Mouse (Mus musculus) limb, embryonic 15.5 days (tissue): ENCODE data around the gene Acvr1b. TPM values are rescaled to one million over a fixed set of nuclear protein-coding genes. Genes with fewer than 3 reads are reported as not detected.
A peak's percentile ranks its signal among the peaks of the same experiment; 100 is the strongest.

Experiments
- ATAC-seq: fragments of 200-750 bp; cut with Nextera tagmentation; 2 replicates; pipeline ENCODE4 v1.8.0; 2017; ENCODE audit warnings: low read depth, moderate TSS enrichment; ENCODE audit not compliant: insufficient number of reproducible peaks, low FRiP score, low TSS enrichment
- H3K27ac ChIP-seq: fragments of 300-500 bp; sonication (generic); 2 replicates; pipeline ENCODE4 v1.5.1; 2015; ENCODE audit warnings: moderate library complexity, mild to moderate bottlenecking, inconsistent platforms
- H3K27me3 ChIP-seq: fragments of 300-500 bp; sonication (generic); 2 replicates; pipeline ENCODE4 v1.6.1; 2015; ENCODE audit warnings: inconsistent platforms
- H3K36me3 ChIP-seq: fragments of 300-500 bp; sonication (generic); 2 replicates; pipeline ENCODE4 v1.6.1; 2015; ENCODE audit warnings: inconsistent platforms
- H3K4me1 ChIP-seq: fragments of 300-500 bp; sonication (generic); 2 replicates; pipeline ENCODE4 v1.6.1; 2015; ENCODE audit warnings: inconsistent platforms
- H3K4me2 ChIP-seq: fragments of 300-500 bp; sonication (generic); 2 replicates; pipeline ENCODE4 v1.6.1; 2015; ENCODE audit warnings: mild to moderate bottlenecking, inconsistent platforms
- H3K4me3 ChIP-seq: fragments of 300-500 bp; sonication (generic); 2 replicates; pipeline ENCODE4 v1.5.1; 2015; ENCODE audit warnings: mild to moderate bottlenecking, inconsistent platforms
- H3K9ac ChIP-seq: fragments of 300-500 bp; sonication (generic); 2 replicates; pipeline ENCODE4 v1.6.1; 2015; ENCODE audit warnings: inconsistent platforms
- H3K9me3 ChIP-seq: fragments of 300-500 bp; sonication (generic); 2 replicates; pipeline ENCODE4 v1.6.1; 2016; ENCODE audit warnings: inconsistent platforms
- WGBS: fragments of 180-500 bp; shearing (Covaris S2); methylation state at CpG from one replicate; pipeline ENCODE4 v1.1.7; 2015; 5-methylcytosine and 5-hydroxymethylcytosine counted together
- polyA plus RNA-seq: library from polyadenylated mRNA; unstranded; fragments of >200 nt; fragmentation: Nextera tagmentation; extraction: Ambion mirVana; gene quantifications from 2 replicates; pipeline ENCODE4 v1.2.1, GENCODE M21; 2015

Gene Acvr1b
- polyA plus RNA-seq, 1 experiment from 2014 or later: 10.9 TPM

DNA sequence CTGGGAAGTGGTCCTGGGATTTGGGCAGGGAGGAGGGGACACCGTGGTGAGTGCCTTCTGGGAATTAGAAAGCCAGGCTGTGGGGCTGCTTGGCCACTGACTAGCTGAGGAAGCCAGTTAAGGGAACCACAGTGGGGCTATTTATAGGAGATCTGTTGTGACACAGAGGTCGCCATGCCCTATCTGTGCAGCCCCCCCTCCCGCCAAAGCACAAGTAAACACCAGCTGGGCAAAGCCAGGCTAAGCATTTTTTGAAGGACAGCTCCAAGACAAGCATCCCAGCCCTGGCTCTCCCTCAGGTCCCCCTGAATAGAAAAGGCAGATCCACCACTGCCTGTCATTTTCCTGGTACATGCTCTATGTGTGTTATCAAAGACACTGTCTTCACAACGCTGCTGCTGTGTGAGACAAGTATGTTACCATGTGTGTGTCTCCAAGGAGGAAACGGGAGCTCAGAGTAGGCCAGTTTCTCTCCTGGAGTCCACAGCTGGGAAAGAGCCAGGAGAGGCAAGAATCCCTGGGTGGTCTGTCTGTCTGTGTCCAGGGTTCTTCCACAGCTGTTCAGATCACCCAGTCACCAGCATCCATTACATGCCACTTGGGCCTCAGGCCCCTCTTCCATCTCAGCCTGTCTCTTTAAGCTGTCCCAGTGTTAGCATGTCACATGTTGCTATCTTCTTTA, 74.3 kb downstream of the Acvr1b start:
- H3K9ac ChIP-seq: no peak overlapping the region
- no peak for ATAC-seq
- H3K9me3 ChIP-seq: no peaks in the 10 kb centered on the region
- no peak overlapping the region for H3K4me2 ChIP-seq
- no peak overlapping the region for H3K4me3 ChIP-seq
- no peaks in the 10 kb centered on the region for H3K27me3 ChIP-seq
- 48% methylated on average over 5 of the region's 5 CpGs for WGBS
- peaks cover 31% of the 10 kb centered on the region for H3K4me1 ChIP-seq
- peak overlapping the region; percentile 95 for H3K27ac ChIP-seq
- no peaks in the 10 kb centered on the region for H3K36me3 ChIP-seq

DNA sequence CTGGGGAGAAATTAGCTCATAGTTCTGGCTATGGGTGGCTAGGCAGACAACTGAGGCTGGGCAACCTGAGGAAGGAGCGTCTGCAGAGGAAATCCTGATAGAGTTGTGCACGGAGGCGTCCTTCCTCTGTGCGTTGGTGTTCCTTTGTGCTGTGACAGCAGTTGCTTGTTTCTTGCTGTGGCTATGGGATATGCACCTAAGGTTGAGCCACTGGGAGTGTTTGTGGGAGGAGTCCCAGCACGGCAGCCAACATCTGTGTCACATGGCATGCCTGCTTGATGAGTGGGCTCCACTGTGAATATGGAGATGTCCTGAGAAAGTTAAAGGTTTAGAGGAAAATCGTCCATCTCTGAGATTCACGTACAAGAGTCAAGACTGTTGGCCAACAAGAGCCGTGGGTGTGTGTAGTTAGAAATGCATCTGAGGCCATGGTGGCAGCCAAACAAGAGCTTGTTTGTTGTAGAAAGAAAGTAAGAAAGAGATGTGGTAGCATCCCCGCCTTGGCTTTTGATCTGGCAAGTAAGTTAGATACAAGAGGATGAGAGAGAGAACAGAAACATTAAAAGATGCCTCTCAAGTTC, 76.4 kb downstream of the Acvr1b start:
- Histone ChIP-seq H3K4me1 (peaks cover 44% of the 10 kb centered on the region), H3K9ac (no peak overlapping the region), H3K27ac (no peak overlapping the region), H3K4me3 (no peak overlapping the region), H3K27me3 (no peaks in the 10 kb centered on the region), H3K36me3 (no peaks in the 10 kb centered on the region), H3K4me2 (no peak overlapping the region), H3K9me3 (no peaks in the 10 kb centered on the region)
- ATAC-seq: no peak
- 82% methylated on average over 9 of the region's 9 CpGs for WGBS

DNA sequence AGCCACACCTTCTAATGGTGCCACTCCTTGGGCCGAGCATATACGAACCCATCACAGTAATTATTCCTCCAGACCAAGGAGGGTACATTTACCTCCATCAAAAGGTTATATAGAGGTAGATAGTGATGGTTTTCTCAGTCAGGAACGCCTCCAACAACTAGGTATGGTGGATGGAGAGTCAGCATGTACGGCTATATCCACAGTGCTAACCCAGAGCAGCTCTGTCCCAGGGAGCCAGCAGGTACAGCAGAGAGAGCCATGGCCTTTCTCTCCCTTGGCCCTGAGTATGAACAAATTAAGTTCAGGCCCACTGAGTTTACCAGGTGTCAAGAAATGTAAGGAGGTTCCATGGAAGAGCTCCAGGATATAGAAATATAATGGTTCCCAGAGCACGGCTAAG, 78.1 kb downstream of the Acvr1b start:
- 85% methylated on average over 5 of the region's 5 CpGs for WGBS
- no peak overlapping the region for H3K27ac ChIP-seq
- no peak overlapping the region for H3K9ac ChIP-seq
- no peak overlapping the region for H3K4me3 ChIP-seq
- no peak for ATAC-seq
- no peaks in the 10 kb centered on the region for H3K9me3 ChIP-seq
- H3K36me3 ChIP-seq: no peaks in the 10 kb centered on the region
- peaks cover 37% of the 10 kb centered on the region for H3K4me1 ChIP-seq
- no peak overlapping the region for H3K4me2 ChIP-seq
- no peaks in the 10 kb centered on the region for H3K27me3 ChIP-seq

DNA sequence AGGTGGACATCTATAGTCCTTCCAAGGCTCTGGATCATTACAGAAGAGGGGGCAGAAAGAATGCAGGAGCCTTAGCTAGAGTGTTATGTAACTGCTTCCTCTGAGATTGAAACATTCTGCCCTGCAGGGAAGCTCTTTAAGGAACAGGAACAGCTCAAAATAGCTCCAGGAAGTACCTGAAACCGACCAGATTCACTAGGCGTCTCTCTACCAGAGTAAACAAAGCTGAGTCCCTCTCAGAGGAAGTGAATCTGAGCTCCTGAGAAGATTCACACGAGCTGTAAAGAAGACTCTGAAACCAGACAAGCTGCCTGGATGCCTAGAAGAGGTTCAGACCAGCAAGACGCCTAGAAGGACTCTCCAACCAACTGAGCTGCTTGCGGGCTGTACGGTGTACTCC, 78.7 kb downstream of the Acvr1b start:
- H3K4me3 ChIP-seq: no peak overlapping the region
- no peaks in the 10 kb centered on the region for H3K27me3 ChIP-seq
- 83% methylated on average over 6 of the region's 6 CpGs for WGBS
- no peak overlapping the region for H3K27ac ChIP-seq
- ATAC-seq: no peak
- H3K9me3 ChIP-seq: no peaks in the 10 kb centered on the region
- peaks cover 31% of the 10 kb centered on the region for H3K4me1 ChIP-seq
- no peaks in the 10 kb centered on the region for H3K36me3 ChIP-seq
- no peak overlapping the region for H3K4me2 ChIP-seq
- H3K9ac ChIP-seq: no peak overlapping the region

DNA sequence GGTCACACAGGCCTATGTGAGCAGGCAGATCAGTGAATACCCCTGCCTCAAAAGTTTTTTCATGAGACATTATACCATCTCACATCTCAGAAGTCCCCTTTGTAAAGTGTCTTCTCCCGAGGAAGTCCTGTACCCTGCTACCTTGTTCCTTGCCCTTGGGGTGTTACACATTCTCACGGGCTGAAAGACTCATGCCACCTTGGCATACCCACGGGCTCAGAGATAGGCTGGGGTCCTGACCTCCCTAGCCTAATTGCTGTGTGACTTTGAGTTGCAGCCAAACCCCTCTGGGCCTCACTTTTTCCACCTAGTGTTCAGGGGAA, 79.7 kb downstream of the Acvr1b start:
- ATAC-seq: no peak
- Histone ChIP-seq H3K4me2 (peak overlapping the region; percentile 83), H3K4me1 (peaks cover 25% of the 10 kb centered on the region), H3K27me3 (no peaks in the 10 kb centered on the region), H3K36me3 (no peaks in the 10 kb centered on the region), H3K9ac (peak overlapping the region; percentile 71), H3K27ac (peak overlapping the region; percentile 73), H3K4me3 (peak overlapping the region; percentile 64), H3K9me3 (no peaks in the 10 kb centered on the region)
- WGBS: 30% methylated on average over 3 of the region's 3 CpGs

DNA sequence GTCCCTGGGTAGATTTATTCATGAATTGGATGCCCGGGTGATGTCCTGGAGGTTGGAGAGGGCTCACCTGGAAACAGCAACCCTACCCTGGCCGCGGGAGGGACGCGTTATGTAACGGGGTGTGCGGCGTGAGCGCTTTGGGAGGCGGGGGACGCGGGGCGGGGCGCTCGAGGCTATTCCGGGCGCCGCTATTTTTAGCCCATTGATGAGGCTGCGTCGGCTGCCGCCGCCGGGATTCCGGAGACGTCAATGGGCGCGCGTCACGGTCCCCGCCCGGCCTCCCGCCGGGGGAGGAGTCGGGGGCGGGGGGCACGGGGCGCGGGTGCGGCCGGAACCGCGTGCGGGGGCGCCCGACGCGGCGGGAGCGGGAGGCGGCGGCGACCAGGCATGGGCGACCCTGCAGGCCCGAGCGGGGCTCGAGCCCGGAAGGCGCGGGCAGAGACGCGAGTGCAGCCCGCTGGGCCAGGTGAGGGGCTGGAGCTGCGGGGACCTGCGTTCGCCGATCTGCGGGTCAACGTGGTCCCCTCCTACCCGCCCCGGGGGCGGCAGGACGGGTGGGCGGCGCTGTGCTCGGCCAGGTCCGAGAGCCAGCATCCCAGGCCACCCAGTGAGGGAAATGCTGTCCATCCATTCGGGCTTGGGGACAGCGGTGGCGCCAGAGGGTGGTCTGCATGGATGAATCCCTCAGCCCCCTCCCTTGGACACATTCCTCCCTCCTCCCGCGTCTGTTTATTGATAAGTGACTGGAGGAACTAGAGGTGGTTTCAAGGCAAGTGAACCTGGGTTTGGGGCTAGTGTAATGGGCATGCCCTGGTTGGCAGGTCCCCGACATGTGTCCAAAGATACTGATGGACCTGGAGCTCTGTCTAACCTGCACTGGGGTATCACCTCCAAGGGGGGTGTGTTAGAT, 80.3 kb downstream of the Acvr1b start, which contains the start of gene Nr4a1:
Gene Nr4a1 (plus strand): TSS at position 384 of the 910 bp plus-strand sequence.
- Histone ChIP-seq H3K4me2 (peak within 1 kb of the TSS; percentile 83), H3K27ac (peak within 1 kb of the TSS; percentile 73), H3K4me3 (peak within 1 kb of the TSS; percentile 64), H3K9ac (peak within 1 kb of the TSS; percentile 71), H3K27me3 (no peaks in the 10 kb centered on the region), H3K9me3 (no peaks in the 10 kb centered on the region), H3K4me1 (peaks cover 19% of the 10 kb centered on the region), H3K36me3 (no peaks in the 10 kb centered on the region)
- peak; percentile 77 for ATAC-seq
- WGBS: 2% methylated on average over 79 of the region's 82 CpGs

DNA sequence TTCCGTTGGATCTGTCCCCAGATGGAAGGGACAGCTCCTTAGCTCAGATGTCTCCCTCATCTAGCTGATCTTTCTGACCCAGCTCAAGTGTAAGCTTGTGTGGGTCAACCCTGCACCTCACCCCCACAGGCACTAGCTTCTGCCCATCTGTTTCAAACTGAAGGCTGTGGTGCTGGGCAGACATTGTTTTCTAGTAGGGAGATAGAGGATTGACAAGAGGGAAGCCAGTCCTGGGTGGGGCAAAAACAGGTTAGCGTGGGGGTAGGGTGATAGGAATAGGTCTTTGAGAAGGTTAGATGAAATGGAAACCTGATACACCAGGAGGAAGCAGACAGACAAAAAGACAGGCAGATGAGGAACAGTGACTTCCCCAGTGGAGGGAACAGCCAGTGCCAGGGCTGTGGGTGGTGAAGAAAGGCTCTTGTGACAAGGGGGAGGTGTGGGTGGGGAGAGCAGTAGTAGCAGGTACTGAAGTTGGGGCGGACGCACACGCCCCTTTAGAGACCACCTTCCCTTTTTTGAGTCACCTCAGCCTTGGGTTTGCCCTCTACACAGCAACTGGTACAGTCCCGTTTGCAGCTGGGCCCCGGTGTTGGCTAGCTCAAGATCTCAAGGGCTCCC, 82.1 kb downstream of the Acvr1b start:
- Histone ChIP-seq H3K9me3 (no peaks in the 10 kb centered on the region), H3K27ac (no peak overlapping the region), H3K4me2 (no peak overlapping the region), H3K36me3 (no peaks in the 10 kb centered on the region), H3K27me3 (no peaks in the 10 kb centered on the region), H3K4me3 (no peak overlapping the region), H3K4me1 (peaks cover 31% of the 10 kb centered on the region), H3K9ac (no peak overlapping the region)
- ATAC-seq: no peak
- WGBS: 90% methylated on average over 7 of the region's 7 CpGs

DNA sequence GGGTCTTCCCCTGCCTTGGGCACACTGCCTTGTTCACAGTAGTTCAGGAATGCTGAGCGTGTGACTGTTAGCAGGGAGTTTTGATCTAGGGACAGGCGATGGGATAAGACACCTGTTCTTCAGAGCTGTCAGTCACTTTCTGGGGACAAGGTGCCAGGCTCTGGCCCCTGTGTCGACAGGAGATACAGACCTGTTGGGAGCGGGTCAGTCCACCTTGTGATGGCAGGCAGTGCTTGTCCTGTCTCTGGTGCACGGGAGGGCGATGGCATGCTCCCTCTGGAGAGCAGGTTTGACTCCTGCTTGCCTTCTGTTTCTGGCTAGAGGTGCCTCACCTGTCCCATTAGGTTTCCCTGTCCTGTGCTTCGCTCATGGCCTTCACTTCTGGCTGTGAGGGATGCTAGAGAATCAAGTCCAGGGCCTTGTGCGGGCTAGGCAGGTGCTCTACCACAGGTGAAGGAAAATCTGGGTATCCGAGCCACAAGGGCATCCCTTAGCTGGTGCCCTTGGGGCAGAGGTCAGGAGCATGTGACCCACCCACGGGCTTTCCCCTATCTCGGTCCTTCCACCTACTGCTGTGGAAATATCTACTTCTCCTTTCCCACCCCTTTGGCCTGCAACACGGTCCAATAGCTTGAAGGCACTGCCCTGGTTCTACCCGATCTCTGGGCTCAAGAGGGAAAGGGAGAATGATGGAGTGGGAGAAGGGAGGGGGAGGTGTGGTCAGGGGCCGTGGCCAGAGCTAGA, 82.8 kb downstream of the Acvr1b start:
- H3K4me1 ChIP-seq: peaks cover 38% of the 10 kb centered on the region
- no peaks in the 10 kb centered on the region for H3K36me3 ChIP-seq
- WGBS: 74% methylated on average over 14 of the region's 14 CpGs
- H3K9me3 ChIP-seq: no peaks in the 10 kb centered on the region
- H3K4me2 ChIP-seq: no peak overlapping the region
- no peak overlapping the region for H3K9ac ChIP-seq
- H3K27ac ChIP-seq: no peak overlapping the region
- H3K27me3 ChIP-seq: no peaks in the 10 kb centered on the region
- ATAC-seq: no peak
- H3K4me3 ChIP-seq: no peak overlapping the region

DNA sequence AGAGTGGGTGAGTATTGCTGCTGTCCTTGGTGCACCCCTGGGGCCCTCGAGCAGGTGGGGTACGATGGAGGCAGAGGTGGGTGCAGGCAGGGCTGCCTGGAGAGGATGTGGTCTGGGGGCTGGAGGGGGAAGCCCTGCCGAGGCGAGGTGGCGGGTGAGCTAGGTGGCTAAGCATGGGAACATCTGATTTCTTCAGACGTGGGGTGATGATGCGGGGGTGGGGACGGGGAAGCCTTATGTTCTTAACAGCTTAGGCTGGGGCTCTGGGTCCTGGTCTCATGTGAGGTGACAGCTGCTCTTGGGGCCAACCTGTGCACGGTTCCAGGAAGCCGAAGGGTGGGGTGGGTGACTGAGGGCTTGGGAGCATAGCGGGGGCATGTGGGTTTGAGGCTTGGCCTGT, 84.6 kb downstream of the Acvr1b start:
- WGBS: 83% methylated on average over 11 of the region's 11 CpGs
- H3K4me2 ChIP-seq: no peak overlapping the region
- H3K9ac ChIP-seq: no peak overlapping the region
- no peak overlapping the region for H3K27ac ChIP-seq
- H3K27me3 ChIP-seq: no peaks in the 10 kb centered on the region
- no peaks in the 10 kb centered on the region for H3K9me3 ChIP-seq
- no peaks in the 10 kb centered on the region for H3K36me3 ChIP-seq
- peaks cover 52% of the 10 kb centered on the region for H3K4me1 ChIP-seq
- H3K4me3 ChIP-seq: no peak overlapping the region
- no peak for ATAC-seq

DNA sequence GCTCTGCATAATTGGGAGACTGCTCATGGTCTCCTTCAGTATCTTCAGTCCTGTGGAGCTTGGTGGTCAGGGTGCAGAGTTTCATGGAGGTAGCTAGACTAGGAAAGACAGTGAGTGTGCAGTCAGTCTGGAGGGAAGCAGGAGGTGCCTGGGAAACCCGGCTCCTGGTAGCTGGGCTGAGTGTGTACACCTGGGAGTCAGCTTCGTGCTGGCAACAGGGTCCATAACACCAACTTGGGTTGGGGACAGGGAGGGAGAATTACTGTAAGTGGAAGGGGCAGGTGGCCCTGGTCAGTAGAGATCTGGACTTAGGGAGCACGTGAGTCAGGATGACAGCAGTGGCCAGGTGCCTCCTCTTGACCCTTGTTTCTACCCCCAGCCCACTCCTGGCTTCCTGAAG, 86.1 kb downstream of the Acvr1b start:
- 82% methylated on average over 3 of the region's 3 CpGs for WGBS
- Histone ChIP-seq H3K27ac (peak overlapping the region; percentile 93), H3K27me3 (no peaks in the 10 kb centered on the region), H3K36me3 (no peaks in the 10 kb centered on the region), H3K4me2 (no peak overlapping the region), H3K9me3 (no peaks in the 10 kb centered on the region), H3K4me1 (peaks cover 44% of the 10 kb centered on the region), H3K9ac (no peak overlapping the region), H3K4me3 (no peak overlapping the region)
- ATAC-seq: no peak

DNA sequence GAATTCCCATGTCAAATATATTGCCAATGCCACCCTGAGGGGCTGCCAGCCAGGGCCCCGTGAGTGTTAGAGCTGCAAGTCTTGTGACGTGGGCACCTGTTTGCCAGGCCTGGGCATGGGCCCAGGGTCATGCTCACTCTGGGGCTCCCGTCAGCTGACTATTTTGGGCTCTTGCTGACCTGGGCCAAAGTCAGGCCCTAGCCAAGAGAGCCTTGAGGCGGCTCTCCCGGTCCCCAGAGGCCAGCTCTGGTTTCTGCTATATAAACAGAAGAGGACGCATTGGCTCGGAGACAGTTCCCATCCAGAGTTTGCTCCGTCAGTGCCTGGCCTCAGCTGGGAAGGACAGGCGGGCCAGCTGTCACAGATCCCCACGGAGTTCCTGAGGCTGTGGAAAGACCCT, 86.5 kb downstream of the Acvr1b start:
- no peak for ATAC-seq
- 48% methylated on average over 10 of the region's 10 CpGs for WGBS
- H3K9me3 ChIP-seq: no peaks in the 10 kb centered on the region
- no peak overlapping the region for H3K4me2 ChIP-seq
- H3K27ac ChIP-seq: peak overlapping the region; percentile 93
- H3K4me3 ChIP-seq: no peak overlapping the region
- no peaks in the 10 kb centered on the region for H3K36me3 ChIP-seq
- no peaks in the 10 kb centered on the region for H3K27me3 ChIP-seq
- peaks cover 46% of the 10 kb centered on the region for H3K4me1 ChIP-seq
- 0 out of 2 replicates have a peak overlapping the region, but pooled peaks have one; percentile 10 for H3K9ac ChIP-seq
